Mouse (Mus musculus) ES-E14 (cell line): ENCODE measurements around the gene Tbcb. TPM values are rescaled to one million over a fixed set of nuclear protein-coding genes. Genes with fewer than 3 reads are reported as not detected.
"Not testable (repeated sequence)": the region's sequence is repeated elsewhere in the genome, so short reads cannot be mapped to it uniquely, and the experiment has no call there.

Source experiments
- DNase-seq: peaks from one replicate; pipeline ENCODE4 v3.0.0-alpha.2; 2013; ENCODE audit warnings: low read depth, low spot score
- H3K27ac ChIP-seq: 2 replicates; pipeline ENCODE4 v1.5.1; 2012; ENCODE audit warnings: low read depth, mild to moderate bottlenecking, low read length, moderate library complexity, mixed read lengths; ENCODE audit not compliant: poor library complexity, insufficient read depth, severe bottlenecking
- H3K36me3 ChIP-seq: 2 replicates; pipeline ENCODE4 v1.6.1; 2012; ENCODE audit warnings: mild to moderate bottlenecking, low read length, moderate library complexity, mixed read lengths; ENCODE audit not compliant: control insufficient read depth, poor library complexity, insufficient read depth, severe bottlenecking
- H3K4me1 ChIP-seq, 2 experiments: fragments of 150-350 bp in 1 of 2; sonication (generic) in 1 of 2; 2 replicates each; pipeline ENCODE4 v1.6.1; 2012; ENCODE audit warnings: low read length in 2 of 2, mild to moderate bottlenecking in 1 of 2, mixed read lengths in 1 of 2; ENCODE audit not compliant: control insufficient read depth in 2 of 2, insufficient read depth in 2 of 2, poor library complexity in 1 of 2
- H3K4me3 ChIP-seq, 2 experiments: fragments of 150-350 bp in 1 of 2; sonication (generic) in 1 of 2; 2 replicates each; pipeline ENCODE4 v1.5.1; 2012; ENCODE audit warnings: low read length in 2 of 2, low read depth in 1 of 2, mild to moderate bottlenecking in 1 of 2, mixed read lengths in 1 of 2; ENCODE audit not compliant: insufficient read depth in 1 of 2, poor library complexity in 1 of 2, severe bottlenecking in 1 of 2
- H3K9ac ChIP-seq: 2 replicates; pipeline ENCODE4 v1.6.1; 2012; ENCODE audit warnings: low read depth, mild to moderate bottlenecking, low read length, mixed read lengths; ENCODE audit not compliant: poor library complexity, insufficient read depth, severe bottlenecking
- H3K9me3 ChIP-seq: fragments of 150-350 bp; sonication (generic); 2 replicates; pipeline ENCODE4 v1.6.1; 2012; ENCODE audit warnings: low read depth, mild to moderate bottlenecking, low read length; ENCODE audit not compliant: control insufficient read depth, insufficient read depth
- CHD2 ChIP-seq: IDR thresholded peaks from 2 replicates; pipeline ENCODE4 v1.6.1; 2014; ENCODE audit warnings: mild to moderate bottlenecking, low read depth, low read length, inconsistent platforms
- HCFC1 ChIP-seq: IDR thresholded peaks from 2 replicates; pipeline ENCODE4 v1.6.1; 2012; ENCODE audit warnings: low read length, inconsistent platforms, borderline replicate concordance; ENCODE audit not compliant: insufficient read depth
- MAFK ChIP-seq: IDR thresholded peaks from 2 replicates; pipeline ENCODE4 v1.6.1; 2014; ENCODE audit warnings: mild to moderate bottlenecking, low read depth, low read length, inconsistent platforms; ENCODE audit not compliant: insufficient read depth
- ZC3H11A ChIP-seq: IDR thresholded peaks from 2 replicates; pipeline ENCODE4 v1.6.1; 2012; ENCODE audit warnings: low read depth, mild to moderate bottlenecking, inconsistent platforms, low read length, borderline replicate concordance
- ZNF384 ChIP-seq: IDR thresholded peaks from 2 replicates; pipeline ENCODE4 v1.6.1; 2012; ENCODE audit warnings: low read depth, low read length, inconsistent platforms
- in situ Hi-C, 2 experiments: fragments of 600-800 bp; cut with MboI; formaldehyde crosslinking; loops; one replicate each; pipeline ENCODE4 v1.15.1; 2025; ENCODE audit warnings: low sequenced_read_pairs in 2 of 2, inconsistent platforms in 1 of 2; ENCODE audit not compliant: unreplicated experiment in 2 of 2
- total RNA-seq: library from RNA; depleted of rRNA; stranded (reverse); fragments of 300-350 nt; gene quantifications from 2 replicates; pipeline ENCODE4 v1.2.3, GENCODE M21; 2012

Tbcb gene
- total RNA-seq, 1 experiment: 158 TPM

GRCm38 (mm10) chr7:30265935-30266334 is 33.9 kb upstream of the Tbcb start:
- peak; percentile 83 for DNase-seq
- no peak overlapping the region for H3K9ac ChIP-seq
- peaks cover 59% of the 10 kb centered on the region for H3K36me3 ChIP-seq
- TF ChIP-seq MAFK: peak; percentile 52; the same call in 1 of the 2 replicates
- no peak for TF ChIP-seq ZNF384
- peaks cover 0 to 22% of the 10 kb centered on the region in 2 experiments; a peak in 2 of 4 replicates for H3K4me1 ChIP-seq
- H3K4me3 ChIP-seq: no peak overlapping the region
- H3K9me3 ChIP-seq: no peaks in the 10 kb centered on the region
- in situ Hi-C loops: no loop called here
- H3K27ac ChIP-seq: no peak overlapping the region; the same call in 1 of the 2 replicates

GRCm38 (mm10) chr7:30265531-30265930 is 33.5 kb upstream of the Tbcb start:
- Histone ChIP-seq H3K9me3 (no peaks in the 10 kb centered on the region), H3K4me3 (no peak overlapping the region), H3K9ac (no peak overlapping the region), H3K27ac (no peak overlapping the region; the same call in 1 of the 2 replicates), H3K4me1 (peaks cover 0 to 22% of the 10 kb centered on the region in 2 experiments; a peak in 2 of 4 replicates), H3K36me3 (peaks cover 59% of the 10 kb centered on the region)
- DNase-seq: no peak
- TF ChIP-seq ZC3H11A (no peak), HCFC1 (no peak), MAFK (no peak), ZNF384 (no peak), CHD2 (no peak)
- in situ Hi-C loops: no loop called here

GRCm38 (mm10) chr7:30265041-30265440 is 33.0 kb upstream of the Tbcb start:
- in situ Hi-C loops: no loop called here
- Histone ChIP-seq H3K27ac (no peak overlapping the region; the same call in 1 of the 2 replicates), H3K4me3 (no peak overlapping the region), H3K9me3 (no peaks in the 10 kb centered on the region), H3K4me1 (peaks cover 0 to 22% of the 10 kb centered on the region in 2 experiments; a peak in 2 of 4 replicates), H3K9ac (no peak overlapping the region), H3K36me3 (peaks cover 54% of the 10 kb centered on the region)
- no peak for TF ChIP-seq ZC3H11A
- no peak for TF ChIP-seq CHD2
- TF ChIP-seq ZNF384: no peak
- TF ChIP-seq MAFK: no peak
- no peak for TF ChIP-seq HCFC1
- DNase-seq: no peak

- Histone ChIP-seq H3K9me3 (no peaks in the 10 kb centered on the region), H3K4me3 (no peak overlapping the region), H3K9ac (no peak overlapping the region), H3K27ac (no peak overlapping the region), H3K4me1 (no peaks in the 10 kb centered on the region; a peak in 1 of 4 replicates), H3K36me3 (peaks cover 39% of the 10 kb centered on the region)
- TF ChIP-seq ZC3H11A (no peak), ZNF384 (no peak), MAFK (no peak)
- in situ Hi-C loops: no loop called here
- no peak for DNase-seq
Measured at GRCm38 (mm10) chr7:30251956-30252954, 20.2 kb upstream of the Tbcb start.

GRCm38 (mm10) chr7:30237374-30237773 is 5.3 kb upstream of the Tbcb start:
- H3K27ac ChIP-seq, H3K9me3 ChIP-seq, H3K4me1 ChIP-seq, in situ Hi-C loops, DNase-seq, H3K9ac ChIP-seq, H3K4me3 ChIP-seq: not testable (repeated sequence)
- H3K36me3 ChIP-seq: peaks cover 31% of the 10 kb centered on the region
